Mouse (Mus musculus): ENCODE results near the gene Gm49339.
"Not testable (repeated sequence)": the region's sequence is repeated elsewhere in the genome, so short reads cannot be mapped to it uniquely, and the experiment has no call there.

The Gm49339 gene

DNA sequence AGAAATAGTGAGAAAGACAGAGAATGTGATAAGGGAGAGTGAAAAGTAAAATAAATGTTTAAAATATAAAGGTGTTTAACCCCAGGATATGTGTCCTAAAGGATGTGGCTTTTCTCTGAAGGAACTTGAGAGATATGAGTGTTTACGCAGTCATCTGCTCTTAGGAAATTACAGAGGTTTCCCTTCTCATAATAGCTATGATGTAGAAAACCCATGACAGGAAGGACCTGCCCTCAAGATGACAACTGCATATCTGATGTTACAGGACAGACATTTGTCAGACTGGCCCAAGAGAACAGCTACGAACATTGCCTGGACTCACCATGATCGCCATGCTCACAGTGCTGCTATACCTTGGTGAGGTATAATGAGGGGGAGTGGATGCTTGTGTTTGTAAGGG lies at the start of gene Gm49339, which contains the start of gene Lilr4b:
Gene Gm49339 (plus strand): TSS at position 216 of the 400 bp plus-strand sequence.
Gene Lilr4b (plus strand): TSS at position 236 of the 400 bp plus-strand sequence.
- DNase-seq (ENCODE audit: low spot score), result not testable (repeated sequence)

DNA sequence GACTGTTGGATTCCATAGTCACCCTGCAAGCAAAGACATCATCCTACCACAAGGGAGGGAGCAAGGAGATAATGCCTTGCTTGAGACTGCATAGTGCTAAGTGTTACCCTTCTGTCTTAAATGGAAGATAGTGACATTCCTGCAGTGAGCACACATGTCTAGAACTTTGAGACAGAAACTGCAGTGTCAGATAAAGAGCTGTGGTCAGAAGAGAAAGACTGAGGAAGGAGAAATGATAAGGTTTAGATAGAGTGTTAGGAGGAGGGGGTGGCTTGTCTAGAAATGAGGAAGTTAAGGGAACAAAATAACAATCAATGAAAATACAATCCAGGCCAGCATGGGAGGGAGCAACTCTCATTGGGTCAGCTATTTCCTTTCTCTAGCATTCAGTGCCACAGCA lies 47.5 kb upstream of the Gm49339 start:
- DNase-seq (ENCODE audit: low spot score), result no peak

- no peak for DNase-seq (ENCODE audit: low spot score)
Measured at GRCm38 (mm10) chr10:51435684-51436083, 44.7 kb upstream of the Gm49339 start.

DNA sequence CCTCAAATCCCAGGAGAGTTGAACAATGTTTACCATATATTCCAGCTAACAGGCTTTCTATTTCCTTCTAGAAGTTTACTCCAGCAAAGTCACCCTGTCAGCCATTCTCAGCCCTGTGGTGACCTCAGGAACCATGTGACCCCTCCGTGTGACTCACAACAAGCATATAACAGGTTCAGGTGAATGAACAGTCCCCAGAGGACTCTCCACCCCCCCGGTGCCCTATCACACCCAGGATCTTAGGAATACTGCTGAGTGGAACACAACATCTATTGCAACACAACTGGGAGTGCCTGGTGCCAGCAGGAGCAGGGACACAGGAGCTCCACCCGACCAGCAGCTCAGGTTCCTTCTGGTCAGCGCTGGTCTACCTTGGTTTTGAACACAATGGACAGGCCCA lies 28.8 kb upstream of the Gm49339 start:
- no peak for DNase-seq (ENCODE audit: low spot score)

GRCm38 (mm10) chr10:51453616-51454298 lies 26.7 kb upstream of the Gm49339 start:
- DNase-seq (ENCODE audit: low spot score), result no peak

GRCm38 (mm10) chr10:51454365-51454764 lies 26.0 kb upstream of the Gm49339 start:
- DNase-seq (ENCODE audit: low spot score), result no peak

GRCm38 (mm10) chr10:51455762-51456161 lies 24.6 kb upstream of the Gm49339 start:
- no peak for DNase-seq (ENCODE audit: low spot score)

DNA sequence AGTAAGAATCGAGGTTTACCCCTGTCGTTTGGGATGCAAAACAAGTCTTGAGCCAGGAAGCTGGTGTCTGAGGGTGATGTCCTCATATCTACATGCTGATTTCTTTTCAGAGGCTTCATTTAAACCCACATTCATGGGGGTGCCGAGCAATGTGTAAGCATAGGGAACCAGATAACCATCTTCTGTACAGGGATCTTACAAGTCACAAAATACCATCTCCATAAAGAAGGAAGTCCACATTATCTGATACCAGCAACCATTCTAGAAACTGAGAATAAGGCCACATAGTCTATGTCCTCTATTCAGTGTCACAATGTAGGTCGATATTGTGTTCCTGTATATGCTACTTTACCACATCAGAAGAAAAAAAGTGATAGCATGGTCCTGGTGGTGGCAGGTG lies 24.0 kb upstream of the Gm49339 start:
- no peak for DNase-seq (ENCODE audit: low spot score)

DNA sequence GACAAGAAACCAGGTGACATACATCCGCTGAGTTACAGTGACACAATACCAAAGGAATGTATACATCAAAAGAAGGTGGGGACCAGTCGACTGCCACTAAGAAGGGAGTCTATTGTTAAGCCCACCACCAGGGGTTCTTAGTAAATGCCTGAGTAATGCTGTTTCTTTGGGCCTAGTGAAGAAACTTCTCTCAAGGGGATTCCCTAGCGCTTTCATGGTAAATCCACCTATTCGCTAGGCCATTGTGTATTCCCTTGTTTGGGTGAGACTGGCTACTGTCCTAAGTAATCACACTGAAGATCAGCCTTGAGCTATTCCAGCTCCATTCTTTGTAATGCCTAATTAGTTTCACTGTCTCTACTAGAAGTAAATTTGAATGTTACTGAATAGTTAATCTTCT lies 16.6 kb upstream of the Gm49339 start:
- DNase-seq (ENCODE audit: low spot score), result not testable (repeated sequence)

GRCm38 (mm10) chr10:51490691-51491090 lies 10.3 kb downstream of the Gm49339 start, which contains the start of gene Lilrb4a:
Gene Lilrb4a, plus strand, starts transcription at chr10:51490956.
- not testable (repeated sequence) for DNase-seq (ENCODE audit: low spot score)

GRCm38 (mm10) chr10:51520021-51520420 lies 39.6 kb downstream of the Gm49339 start:
- DNase-seq (ENCODE audit: low spot score), result no peak

DNA sequence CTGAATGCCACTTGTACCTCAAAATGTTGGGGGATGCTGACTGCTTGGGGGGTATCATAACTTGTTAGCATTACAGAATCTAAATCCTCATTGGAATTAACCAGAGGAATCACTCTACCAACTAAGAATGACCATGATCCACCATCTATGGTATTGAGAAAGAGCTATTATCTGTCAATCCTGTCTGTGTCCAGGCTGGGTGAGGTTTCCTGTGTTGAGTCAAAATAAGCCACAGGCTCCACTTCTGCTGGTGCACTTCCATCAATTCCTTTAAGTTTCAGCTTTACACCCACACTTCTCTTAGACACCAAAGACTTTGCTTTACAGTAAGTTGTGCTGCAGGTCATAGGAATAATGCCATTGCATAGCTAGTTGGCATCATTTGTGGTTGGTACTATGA lies 41.0 kb downstream of the Gm49339 start:
- no peak for DNase-seq (ENCODE audit: low spot score)

DNA sequence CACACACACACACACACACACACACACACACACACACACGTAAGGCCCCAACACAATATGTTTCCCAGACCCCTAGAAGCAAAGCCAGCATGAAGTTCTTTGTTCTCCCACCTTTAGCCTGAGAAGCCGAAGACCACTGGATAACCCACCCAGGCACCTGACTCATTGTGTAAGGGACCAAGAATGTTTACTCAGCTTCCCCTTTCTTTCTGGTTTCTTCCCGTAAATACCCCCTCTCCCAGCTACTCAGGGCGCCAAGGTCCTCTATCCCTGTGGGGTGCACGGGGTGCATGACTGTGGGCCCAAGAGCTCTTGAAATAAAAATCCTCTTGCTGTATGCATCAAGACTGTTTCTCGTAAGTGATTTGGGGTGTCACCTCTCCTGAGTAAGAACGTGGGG lies 45.7 kb downstream of the Gm49339 start:
- no peak for DNase-seq (ENCODE audit: low spot score)

DNA sequence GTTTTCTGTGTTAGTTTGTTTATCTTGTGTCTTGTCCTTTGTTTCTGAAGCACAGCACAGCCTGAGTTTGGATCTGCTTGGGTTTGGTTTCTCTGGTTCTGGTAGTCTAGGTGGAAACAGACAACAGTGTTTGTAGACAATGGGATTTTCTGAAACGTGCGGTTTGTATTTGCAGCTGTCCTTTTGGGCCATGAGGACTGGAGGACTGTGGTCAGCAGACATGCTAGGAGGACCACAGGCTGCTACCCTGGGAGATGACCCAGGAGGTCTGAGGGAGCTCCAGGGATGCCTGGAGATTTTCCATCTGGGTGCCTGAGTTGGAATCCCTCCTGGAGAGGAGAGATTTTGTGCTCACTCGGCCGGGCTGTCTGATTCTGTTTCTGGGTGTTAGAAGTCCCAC lies 46.2 kb downstream of the Gm49339 start:
- DNase-seq (ENCODE audit: low spot score), result no peak

GRCm38 (mm10) chr10:51528840-51529434 lies 48.5 kb downstream of the Gm49339 start:
- DNase-seq (ENCODE audit: low spot score), result no peak

DNA sequence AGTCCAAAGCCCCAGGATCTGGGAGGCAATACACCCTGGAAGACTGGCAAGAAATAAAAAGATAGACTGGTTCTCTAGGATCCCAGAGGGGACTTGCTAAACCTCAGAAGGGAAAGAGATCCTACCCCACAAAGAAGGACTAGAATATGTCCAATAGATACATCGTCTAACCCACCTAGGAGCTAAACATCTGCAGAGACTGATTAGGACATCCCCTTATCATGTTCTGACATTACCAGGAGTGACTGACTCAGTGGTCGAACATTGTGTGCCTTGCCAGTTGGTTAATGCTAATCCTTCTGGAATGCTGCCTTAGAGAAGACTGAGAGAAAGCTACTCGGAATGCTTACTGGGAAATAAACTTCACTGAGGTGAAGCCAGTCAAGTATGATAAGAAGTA lies 49.1 kb downstream of the Gm49339 start:
- no peak for DNase-seq (ENCODE audit: low spot score)

DNA sequence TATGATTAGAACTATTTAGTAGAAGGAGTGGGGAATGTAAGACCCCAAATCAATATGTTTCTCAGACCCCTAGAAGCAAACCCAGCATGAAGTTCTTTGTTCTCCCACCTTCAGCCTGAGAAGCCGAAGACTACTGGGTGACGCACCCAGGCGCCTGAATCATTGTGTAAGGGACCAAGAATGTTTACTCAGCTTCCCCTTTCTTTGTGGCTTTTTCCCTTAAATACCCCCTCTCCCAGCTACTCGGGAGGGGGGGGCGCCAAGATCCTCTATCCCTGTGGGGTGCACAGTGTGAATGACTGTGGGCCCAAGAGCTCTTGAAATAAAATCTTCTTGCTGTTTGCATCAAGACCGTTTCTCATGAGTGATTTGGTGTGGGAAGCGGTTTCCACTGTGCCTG lies 50.4 kb downstream of the Gm49339 start:
- DNase-seq (ENCODE audit: low spot score), result no peak
